Mouse (Mus musculus): ENCODE results near the gene Anxa1.

The Anxa1 gene

GRCm38 (mm10) chr19:20370175-20370574 is 20.6 kb downstream of the Anxa1 start:
- DNase-seq = no peak

- no peak for DNase-seq
Measured at GRCm38 (mm10) chr19:20366571-20366970, 24.2 kb downstream of the Anxa1 start.

- DNase-seq = no peak
Measured at GRCm38 (mm10) chr19:20366010-20366409, 24.7 kb downstream of the Anxa1 start.

- no peak for DNase-seq
Measured at GRCm38 (mm10) chr19:20365364-20365763, 25.4 kb downstream of the Anxa1 start.

- no peak for DNase-seq
Measured at GRCm38 (mm10) chr19:20364931-20365330, 25.8 kb downstream of the Anxa1 start.

- DNase-seq = peak; percentile 20 to 36
Measured at GRCm38 (mm10) chr19:20363221-20363620, 27.5 kb downstream of the Anxa1 start.

- DNase-seq = no peak
Measured at GRCm38 (mm10) chr19:20361917-20362577, 28.7 kb downstream of the Anxa1 start.

GRCm38 (mm10) chr19:20358679-20359078 is 32.1 kb downstream of the Anxa1 start:
- DNase-seq = no peak

- peak; percentile 84 to 86 for DNase-seq
Measured at GRCm38 (mm10) chr19:20345317-20345917, 45.3 kb downstream of the Anxa1 start.

GRCm38 (mm10) chr19:20344511-20345316 is 46.0 kb downstream of the Anxa1 start:
- DNase-seq = peak; percentile 49 to 50

- DNase-seq = no peak
Measured at GRCm38 (mm10) chr19:20344052-20344451, 46.7 kb downstream of the Anxa1 start.

All from B cell, adult 2 months (primary cell).